Mouse (Mus musculus) limb, embryonic 12.5 days (tissue): Measurements from ENCODE around the gene Slc6a16. TPM values are rescaled to one million over a fixed set of nuclear protein-coding genes. Genes with fewer than 3 reads are reported as not detected.

Experiments
- ATAC-seq: fragments of 200-750 bp; cut with Nextera tagmentation; 2 replicates; pipeline ENCODE4 v1.8.0; 2017; ENCODE audit warnings: low read depth, moderate TSS enrichment; ENCODE audit not compliant: insufficient number of reproducible peaks, insufficient read depth, low FRiP score, low TSS enrichment
- H3K27ac ChIP-seq: fragments of 300-500 bp; sonication (generic); 2 replicates; pipeline ENCODE4 v1.5.1; 2016; ENCODE audit warnings: mild to moderate bottlenecking, moderate library complexity
- H3K27me3 ChIP-seq: fragments of 300-500 bp; sonication (generic); 2 replicates; pipeline ENCODE4 v1.6.1; 2016; ENCODE audit warnings: mild to moderate bottlenecking, moderate library complexity
- H3K36me3 ChIP-seq: fragments of 300-500 bp; sonication (generic); 2 replicates; pipeline ENCODE4 v1.6.1; 2016; ENCODE audit warnings: mild to moderate bottlenecking, moderate library complexity
- H3K4me1 ChIP-seq: fragments of 300-500 bp; sonication (generic); replicated peaks from 2 replicates; pipeline ENCODE4 v1.6.1; 2016
- H3K4me2 ChIP-seq: fragments of 300-500 bp; sonication (generic); 2 replicates; pipeline ENCODE4 v1.6.1; 2016; ENCODE audit warnings: mild to moderate bottlenecking, moderate library complexity
- H3K4me3 ChIP-seq: fragments of 300-500 bp; sonication (generic); replicated peaks from 2 replicates; pipeline ENCODE4 v1.5.1; 2016; ENCODE audit warnings: mild to moderate bottlenecking
- H3K9ac ChIP-seq: fragments of 300-500 bp; sonication (generic); replicated peaks from 2 replicates; pipeline ENCODE4 v1.6.1; 2016; ENCODE audit warnings: mild to moderate bottlenecking, moderate library complexity
- H3K9me3 ChIP-seq: fragments of 300-500 bp; sonication (generic); 2 replicates; pipeline ENCODE4 v1.6.1; 2016; ENCODE audit warnings: mild to moderate bottlenecking, moderate library complexity
- WGBS: fragments of 180-500 bp; shearing (Covaris S2); methylation state at CpG from one replicate; pipeline ENCODE4 v1.1.7; 2016; 5-methylcytosine and 5-hydroxymethylcytosine counted together
- polyA plus RNA-seq: library from polyadenylated mRNA; unstranded; fragments of >200 nt; fragmentation: Nextera tagmentation; extraction: Ambion mirVana; gene quantifications from 2 replicates; pipeline ENCODE4 v1.2.1, GENCODE M21; 2016

Gene Slc6a16
- polyA plus RNA-seq, 1 experiment from 2014 or later, result 0.18 TPM

DNA sequence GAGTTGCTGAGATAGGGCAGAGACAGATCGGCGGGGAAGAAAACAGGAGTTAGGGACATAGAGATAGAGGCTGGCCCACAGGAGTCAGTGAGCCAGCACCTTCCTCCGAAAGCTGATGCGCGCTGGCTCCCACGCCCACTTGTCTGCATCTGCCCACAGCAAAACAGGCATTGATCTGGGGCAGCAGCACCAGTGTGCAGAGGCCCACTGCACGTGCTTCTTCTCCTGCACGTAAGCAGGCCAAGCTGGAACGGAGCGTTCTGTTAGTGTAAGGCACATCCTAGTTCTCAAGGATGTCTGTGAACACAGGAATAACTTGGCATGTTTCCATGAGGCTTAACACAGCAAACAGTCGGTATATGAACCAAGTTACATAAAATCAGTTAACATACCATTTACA lies 41.9 kb upstream of the Slc6a16 start:
- H3K4me1 ChIP-seq, result peaks cover 9% of the 10 kb centered on the region; the same call in 1 of the 2 replicates
- H3K27ac ChIP-seq, result no peak overlapping the region
- H3K4me2 ChIP-seq, result no peak overlapping the region
- no peak for ATAC-seq
- H3K27me3 ChIP-seq, result peaks cover 21% of the 10 kb centered on the region
- no peaks in the 10 kb centered on the region for H3K9me3 ChIP-seq
- no peaks in the 10 kb centered on the region for H3K36me3 ChIP-seq
- H3K4me3 ChIP-seq, result no peak overlapping the region
- H3K9ac ChIP-seq, result no peak overlapping the region
- WGBS, result 83% methylated on average over 11 of the region's 11 CpGs

DNA sequence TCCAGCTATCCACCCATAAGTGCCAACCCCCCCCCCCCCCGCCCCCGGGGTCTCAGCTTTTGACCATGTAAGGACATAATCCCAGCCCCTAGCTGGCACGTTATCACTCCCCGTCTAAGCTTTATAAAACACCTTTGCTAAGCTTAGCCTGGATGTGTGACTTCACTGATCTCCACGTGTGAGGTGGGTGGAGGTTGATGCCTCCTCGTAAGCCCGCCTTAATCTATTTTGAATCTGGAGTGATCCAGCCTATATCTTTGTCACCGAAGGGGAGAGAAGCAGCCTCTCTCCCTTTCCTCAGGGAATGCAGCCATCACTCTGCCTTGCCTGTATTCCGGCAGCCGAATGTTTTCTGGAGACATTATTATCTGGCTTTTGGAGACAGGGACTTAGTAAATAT lies 38.2 kb upstream of the Slc6a16 start:
- WGBS, result 51% methylated on average over 10 of the region's 10 CpGs
- H3K27ac ChIP-seq, result no peak overlapping the region
- peaks cover 11% of the 10 kb centered on the region; the same call in 1 of the 2 replicates for H3K27me3 ChIP-seq
- no peak overlapping the region for H3K4me3 ChIP-seq
- no peaks in the 10 kb centered on the region for H3K36me3 ChIP-seq
- H3K9ac ChIP-seq, result no peak overlapping the region
- H3K4me1 ChIP-seq, result 0 out of 2 replicates have a peak, but pooled peaks cover 2% of the 10 kb centered on the region
- H3K9me3 ChIP-seq, result no peaks in the 10 kb centered on the region
- no peak for ATAC-seq
- no peak overlapping the region for H3K4me2 ChIP-seq

DNA sequence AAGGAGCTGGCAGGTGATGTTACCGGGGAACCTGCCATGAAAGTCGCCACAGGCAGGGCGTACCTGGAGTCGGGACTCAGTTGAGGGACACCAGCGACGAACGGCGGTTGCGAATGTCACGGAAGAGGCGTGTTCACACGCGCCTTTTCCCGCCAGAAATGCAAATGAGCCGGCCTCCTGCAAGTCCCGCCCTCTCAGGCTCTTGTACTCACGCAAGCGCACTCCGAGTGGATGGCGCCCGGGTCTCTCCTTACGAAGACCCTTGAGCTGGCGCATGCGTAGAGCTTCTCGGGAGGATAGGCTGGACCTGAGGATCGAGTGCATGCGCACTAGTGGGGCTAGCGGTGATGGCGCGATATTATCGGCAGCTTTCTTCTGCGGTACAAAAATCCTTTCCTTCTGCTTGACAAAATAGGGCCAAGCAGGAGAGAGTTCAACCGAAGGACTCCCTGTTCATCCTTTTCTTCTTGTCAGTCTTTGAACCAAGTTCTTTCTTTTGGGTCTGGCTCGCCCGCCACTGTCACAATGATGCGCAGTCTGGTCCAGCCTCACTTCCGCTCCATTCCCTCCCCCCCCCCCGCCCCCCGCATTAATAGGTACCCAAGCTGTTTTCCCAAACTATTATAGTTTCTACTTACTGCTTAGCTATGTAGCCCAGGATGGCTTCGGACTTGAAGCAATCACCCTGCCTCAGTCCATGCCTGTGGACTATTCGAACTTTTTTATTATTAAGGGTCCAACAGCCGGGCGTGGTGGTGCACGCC lies 36.3 kb upstream of the Slc6a16 start, which contains the start of gene Ccdc155:
Ccdc155 (minus strand) TSS at position 513 of the 764 bp plus-strand sequence.
- H3K27me3 ChIP-seq, result 0 out of 2 replicates have a peak, but pooled peaks cover 5% of the 10 kb centered on the region
- H3K4me1 ChIP-seq, result no peaks in the 10 kb centered on the region
- peak within 1 kb of the TSS; percentile 43 for H3K4me3 ChIP-seq
- 9% methylated on average over 44 of the region's 44 CpGs for WGBS
- H3K27ac ChIP-seq, result peak within 1 kb of the TSS; percentile 53; the same call in 1 of the 2 replicates
- peak; percentile 93 for ATAC-seq
- 0 out of 2 replicates have a peak, but pooled peaks cover 4% of the 10 kb centered on the region for H3K9me3 ChIP-seq
- H3K9ac ChIP-seq, result peak within 1 kb of the TSS; percentile 51; the same call in 1 of the 2 replicates
- no peaks in the 10 kb centered on the region for H3K36me3 ChIP-seq
- H3K4me2 ChIP-seq, result peak within 1 kb of the TSS; percentile 56

DNA sequence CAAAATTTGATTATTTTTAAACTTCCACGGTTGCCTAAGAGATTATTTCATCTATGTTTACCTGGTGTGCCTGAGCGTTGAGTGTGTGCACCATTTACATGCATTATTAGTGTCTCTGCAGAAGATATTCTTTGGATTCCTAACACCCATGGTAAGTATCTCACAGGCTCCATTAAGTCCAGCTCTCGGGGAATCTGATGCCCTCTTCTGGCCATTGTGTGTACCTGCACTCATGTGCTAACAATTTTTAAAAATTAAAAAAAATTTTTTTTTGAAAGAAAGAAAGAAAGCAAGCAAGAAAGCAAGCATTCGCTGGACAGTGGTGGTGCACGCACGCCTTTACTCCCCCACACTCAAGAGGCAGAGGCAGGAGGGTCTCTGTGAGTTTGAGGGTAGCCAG lies 32.6 kb upstream of the Slc6a16 start:
- Histone ChIP-seq H3K4me2 (no peak overlapping the region), H3K4me3 (no peak overlapping the region), H3K36me3 (no peaks in the 10 kb centered on the region), H3K27me3 (peaks cover 32% of the 10 kb centered on the region), H3K9ac (no peak overlapping the region), H3K9me3 (0 out of 2 replicates have a peak, but pooled peaks cover 4% of the 10 kb centered on the region), H3K27ac (no peak overlapping the region), H3K4me1 (peaks cover 4% of the 10 kb centered on the region; the same call in 1 of the 2 replicates)
- WGBS, result 82% methylated on average over 6 of the region's 6 CpGs
- no peak for ATAC-seq

DNA sequence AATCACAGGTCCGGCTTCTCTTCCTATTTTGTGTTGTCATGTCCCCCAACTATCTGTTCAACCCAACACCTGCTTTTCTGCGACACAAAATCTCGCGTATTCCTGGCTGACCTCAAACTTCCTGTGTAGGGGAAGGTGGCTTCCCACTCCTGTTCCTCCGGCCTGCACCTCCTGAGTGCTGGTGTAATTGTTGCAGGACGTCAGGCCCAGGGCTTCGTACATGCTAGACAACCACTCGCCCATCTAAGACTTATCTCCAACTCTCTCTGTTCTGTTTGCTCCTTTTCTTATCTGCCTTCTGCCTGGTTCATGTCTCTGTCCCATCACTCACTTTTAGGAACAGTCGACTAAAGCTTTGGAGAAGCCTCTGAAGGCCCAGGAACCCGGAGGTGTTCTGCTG lies 29.8 kb upstream of the Slc6a16 start:
- H3K27me3 ChIP-seq, result peaks cover 35% of the 10 kb centered on the region

DNA sequence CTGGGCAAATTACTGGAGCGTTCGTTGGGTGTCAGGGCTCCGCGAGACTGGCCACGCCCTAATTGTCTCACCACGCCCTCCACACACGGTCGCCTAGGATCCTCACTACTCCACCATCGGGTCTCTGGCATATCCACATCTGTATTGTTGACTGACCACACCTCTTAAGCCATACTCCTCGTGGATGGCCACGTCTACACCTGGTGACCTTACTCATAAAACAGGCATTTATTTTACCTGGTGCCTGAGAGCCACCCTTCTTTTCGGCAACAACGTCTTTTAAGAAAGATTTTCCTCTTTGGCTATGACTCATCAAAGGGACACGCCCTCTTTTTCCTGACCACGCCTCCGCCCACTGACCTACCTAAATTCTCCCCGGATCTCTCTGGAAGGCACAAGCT lies 29.0 kb upstream of the Slc6a16 start, which contains the start of gene Dkkl1:
Dkkl1 (minus strand) TSS at position 297 of the 401 bp plus-strand sequence.
- peak within 1 kb of the TSS; percentile 19; the same call in 1 of the 2 replicates for H3K4me3 ChIP-seq
- H3K36me3 ChIP-seq, result no peaks in the 10 kb centered on the region
- WGBS, result 5% methylated on average over 17 of the region's 17 CpGs
- H3K9ac ChIP-seq, result no peak within 1 kb of the TSS
- peaks cover 35% of the 10 kb centered on the region for H3K27me3 ChIP-seq
- 0 out of 2 replicates have a peak, but pooled peaks cover 4% of the 10 kb centered on the region for H3K9me3 ChIP-seq
- peaks cover 4% of the 10 kb centered on the region; the same call in 1 of the 2 replicates for H3K4me1 ChIP-seq
- H3K27ac ChIP-seq, result no peak within 1 kb of the TSS
- H3K4me2 ChIP-seq, result peak within 1 kb of the TSS; percentile 34
- no peak for ATAC-seq

More for the DNA sequence above, 29.8 kb upstream of the Slc6a16 start:
- no peak for ATAC-seq
- no peak overlapping the region for H3K27ac ChIP-seq
- H3K4me2 ChIP-seq, result no peak overlapping the region
- no peak overlapping the region for H3K4me3 ChIP-seq
- H3K4me1 ChIP-seq, result peaks cover 4% of the 10 kb centered on the region; the same call in 1 of the 2 replicates
- no peaks in the 10 kb centered on the region for H3K36me3 ChIP-seq
- H3K9me3 ChIP-seq, result 0 out of 2 replicates have a peak, but pooled peaks cover 4% of the 10 kb centered on the region
- 66% methylated on average over 10 of the region's 10 CpGs for WGBS
- H3K9ac ChIP-seq, result no peak overlapping the region

DNA sequence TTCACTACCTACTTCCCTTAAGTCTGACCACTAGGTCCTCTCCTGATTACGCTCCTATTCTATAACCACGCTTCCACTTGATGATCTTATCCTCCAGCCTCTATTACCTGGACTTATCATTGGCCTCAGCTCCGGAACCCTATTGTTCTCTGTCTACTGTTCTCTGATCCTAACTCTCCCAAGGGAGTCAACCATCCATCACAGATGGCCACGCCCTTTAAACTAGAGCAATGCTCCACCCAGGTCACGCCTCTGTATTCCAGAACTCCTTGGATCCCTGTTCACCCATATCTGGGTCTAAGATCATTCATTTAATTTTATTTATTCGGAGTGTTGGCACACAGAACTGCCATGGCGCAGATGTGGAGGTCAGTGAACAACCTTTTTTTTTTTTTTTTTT lies 28.5 kb upstream of the Slc6a16 start:
- H3K27me3 ChIP-seq, result peaks cover 35% of the 10 kb centered on the region
- no peak overlapping the region for H3K9ac ChIP-seq
- WGBS, result 75% methylated on average over 7 of the region's 7 CpGs
- H3K9me3 ChIP-seq, result 0 out of 2 replicates have a peak, but pooled peaks cover 4% of the 10 kb centered on the region
- peak overlapping the region; percentile 34; the same call in 1 of the 2 replicates for H3K4me2 ChIP-seq
- no peak overlapping the region for H3K27ac ChIP-seq
- H3K4me3 ChIP-seq, result 0 out of 2 replicates have a peak overlapping the region, but pooled peaks have one; percentile 19
- no peak for ATAC-seq
- H3K4me1 ChIP-seq, result peaks cover 9% of the 10 kb centered on the region
- H3K36me3 ChIP-seq, result peaks cover 3% of the 10 kb centered on the region

DNA sequence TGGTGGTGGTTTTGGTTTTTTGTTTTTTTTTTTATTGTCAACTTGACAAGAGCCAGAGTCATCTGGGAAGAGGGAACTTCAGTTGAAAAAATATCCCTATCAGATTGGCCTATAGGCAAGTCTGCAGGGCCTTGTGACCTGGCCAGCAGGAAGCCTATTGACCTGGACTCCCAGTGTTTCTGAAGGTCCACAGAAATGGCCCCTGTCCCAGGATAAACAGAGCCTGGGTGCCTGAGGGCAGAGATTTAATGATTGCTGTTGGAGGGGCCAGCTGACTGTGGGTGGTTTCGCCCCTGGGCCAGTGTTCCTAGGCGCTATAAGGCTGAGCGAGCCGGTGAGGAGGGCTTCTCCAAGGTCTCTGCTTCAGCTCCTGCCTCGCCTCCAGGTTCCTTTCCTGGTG lies 27.2 kb upstream of the Slc6a16 start:
- Histone ChIP-seq H3K4me2 (no peak overlapping the region), H3K9ac (no peak overlapping the region), H3K36me3 (peaks cover 16% of the 10 kb centered on the region), H3K27me3 (peaks cover 35% of the 10 kb centered on the region), H3K27ac (no peak overlapping the region), H3K4me3 (no peak overlapping the region), H3K9me3 (no peaks in the 10 kb centered on the region), H3K4me1 (peaks cover 22% of the 10 kb centered on the region)
- WGBS, result 55% methylated on average over 5 of the region's 5 CpGs
- no peak for ATAC-seq

DNA sequence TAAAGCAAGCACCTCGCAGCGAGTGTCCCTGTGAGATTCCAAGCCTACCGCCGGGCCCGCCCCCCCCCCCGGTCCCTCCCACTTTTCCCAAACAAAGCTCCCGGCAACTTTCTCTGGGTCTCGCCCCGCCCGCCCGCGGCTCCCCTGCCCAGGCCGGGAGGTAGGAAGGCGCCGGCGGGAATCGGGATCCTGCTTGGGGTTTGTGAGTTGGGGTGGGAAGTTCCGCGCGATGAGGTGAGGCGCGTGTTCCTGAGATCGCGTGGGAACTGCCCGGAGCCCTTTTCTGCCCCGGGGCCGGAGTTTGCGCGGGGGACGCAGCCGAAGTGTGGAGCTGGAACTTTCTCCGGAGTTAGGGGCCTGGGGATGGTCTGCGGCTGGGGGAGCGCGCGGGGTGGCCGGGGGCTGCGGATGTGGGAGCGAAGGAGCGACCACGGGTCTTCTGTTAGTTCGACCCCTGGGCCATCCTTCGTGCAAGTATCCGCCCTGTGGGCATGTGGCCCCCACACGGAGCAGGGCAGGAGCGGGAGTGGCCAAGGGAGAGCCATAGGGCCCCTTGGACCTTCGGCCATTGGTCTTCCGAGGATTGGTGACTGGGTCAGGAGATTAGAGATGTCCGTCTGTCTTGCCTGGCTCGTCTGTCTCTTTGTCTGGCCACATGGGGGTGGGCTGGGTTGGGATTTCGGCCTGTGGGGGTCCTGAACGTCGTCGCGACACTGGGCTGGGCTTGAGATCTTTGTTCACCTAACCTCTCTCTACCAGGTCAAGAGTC lies 25.0 kb upstream of the Slc6a16 start, which contains the start of gene Tead2:
Tead2 (plus strand) TSS at position 81 of the 769 bp plus-strand sequence.
- ATAC-seq, result peak; percentile 53
- WGBS, result under 1% methylated on average over 55 of the region's 55 CpGs
- peaks cover 43% of the 10 kb centered on the region for H3K4me1 ChIP-seq
- peaks cover 20% of the 10 kb centered on the region for H3K27me3 ChIP-seq
- no peaks in the 10 kb centered on the region for H3K9me3 ChIP-seq
- peak within 1 kb of the TSS; percentile 99 for H3K9ac ChIP-seq
- peak within 1 kb of the TSS; percentile 99 for H3K27ac ChIP-seq
- peak within 1 kb of the TSS; percentile 88 for H3K4me3 ChIP-seq
- peak within 1 kb of the TSS; percentile 98 for H3K4me2 ChIP-seq
- peaks cover 38% of the 10 kb centered on the region for H3K36me3 ChIP-seq

DNA sequence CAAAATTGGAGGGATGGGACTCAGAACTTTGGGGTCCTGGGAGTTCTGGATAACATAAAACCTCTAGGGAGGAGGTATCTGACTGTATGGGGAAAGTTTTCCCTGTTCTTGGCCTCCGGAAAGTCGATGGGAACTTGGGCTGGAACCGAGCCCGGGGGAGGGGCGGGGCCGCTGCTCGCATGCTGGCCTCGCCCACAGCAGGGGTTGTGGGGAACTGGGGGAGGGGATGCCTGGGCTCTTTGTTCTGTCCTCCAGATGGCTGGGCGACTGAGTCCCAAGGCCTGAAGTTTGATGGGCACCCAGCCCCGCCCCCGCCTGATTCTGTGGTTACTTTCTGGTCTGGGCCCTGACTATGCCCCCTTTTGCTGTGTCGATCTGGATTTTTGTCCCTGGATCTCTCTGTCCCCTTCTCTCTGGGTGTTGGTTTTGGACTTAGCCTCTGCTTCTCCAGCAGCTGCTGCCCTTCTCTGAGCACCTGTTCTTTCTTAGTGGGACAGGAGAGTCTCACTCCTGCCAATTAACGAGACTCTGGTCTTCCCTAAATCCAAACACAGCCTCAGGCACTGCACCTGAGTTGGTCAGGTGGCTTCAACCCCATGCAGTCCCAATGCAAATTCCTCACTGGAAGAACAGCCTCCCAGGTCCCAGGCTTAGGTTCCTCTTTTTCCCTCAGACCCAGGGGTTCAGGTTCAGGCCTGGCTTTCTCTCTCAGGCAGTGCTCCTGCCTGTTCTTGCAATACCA lies 24.3 kb upstream of the Slc6a16 start:
- peak overlapping the region; percentile 99 for H3K27ac ChIP-seq
- peaks cover 13% of the 10 kb centered on the region for H3K27me3 ChIP-seq
- peaks cover 45% of the 10 kb centered on the region for H3K36me3 ChIP-seq
- H3K9me3 ChIP-seq, result no peaks in the 10 kb centered on the region
- WGBS, result under 1% methylated on average over 13 of the region's 13 CpGs
- peak overlapping the region; percentile 88 for H3K4me3 ChIP-seq
- peak; percentile 85 for ATAC-seq
- peak overlapping the region; percentile 99 for H3K9ac ChIP-seq
- peaks cover 43% of the 10 kb centered on the region for H3K4me1 ChIP-seq
- peak overlapping the region; percentile 98 for H3K4me2 ChIP-seq
